Comparison of ENCODE assay signal across 8 mouse cellular contexts in genomic region chr10:60752040-60753020, GRCm38 (mm10). TPM values are rescaled to one million over a fixed set of nuclear protein-coding genes. Genes with fewer than 3 reads are reported as not detected.
DNase-seq lines count a peak whose midpoint lies in the region; ATAC-seq lines count a peak whose summit lies in the region.

Gene Slc29a3, minus strand, starts transcription at chr10:60752794.

- H3K27ac ChIP-seq in hindbrain, embryonic 12.5 days, result peak within 1 kb of the TSS; percentile 81

- H3K27me3 ChIP-seq in hindbrain, embryonic 12.5 days, result no peaks in the 10 kb centered on the region

- H3K4me3 ChIP-seq in hindbrain, embryonic 12.5 days, result peak within 1 kb of the TSS; percentile 61

- peaks cover 37% of the 10 kb centered on the region for H3K4me1 ChIP-seq in hindbrain, embryonic 12.5 days

- 8% methylated on average over 41 of the region's 41 CpGs for WGBS in hindbrain, embryonic 12.5 days

- 0 out of 2 replicates have a peak, but pooled peaks cover 3% of the 10 kb centered on the region for H3K36me3 ChIP-seq in hindbrain, embryonic 12.5 days

- peak; percentile 99 for DNase-seq in NIH3T3 (ENCODE audit: low read depth)
- peak; percentile 98 for DNase-seq in cerebellum, postnatal 10 days
- DNase-seq in frontal cortex, postnatal 10 days (ENCODE audit: low spot score in 2 of 2), result peak; percentile 88 to 92
- peak; percentile 91 to 94 for DNase-seq in layer of hippocampus, postnatal 14 days (ENCODE audit: low spot score in 2 of 2)
- DNase-seq in lung, postnatal 14 days, result peak; percentile 99
- DNase-seq in retina, adult 2 months (ENCODE audit: low read depth, low spot score), result peak; percentile 77
- peak; percentile 96 to 98 for DNase-seq in thymus, postnatal 36 days

- no peaks in the 10 kb centered on the region for H3K9me3 ChIP-seq in hindbrain, embryonic 12.5 days (replicated peaks)

- H3K4me2 ChIP-seq in hindbrain, embryonic 12.5 days (replicated peaks), result peak within 1 kb of the TSS; percentile 75

- peak within 1 kb of the TSS; percentile 74 for H3K9ac ChIP-seq in hindbrain, embryonic 12.5 days

- peak; percentile 95 for ATAC-seq in hindbrain, embryonic 12.5 days (ENCODE audit: low FRiP score)

RNA-seq across cellular contexts. Expression of gene Slc29a3, which starts in this region (rescaled TPM):
- polyA plus RNA-seq in hindbrain, embryonic 12.5 days (2016; fragmentation: Nextera tagmentation; extraction: Ambion mirVana), result 11.5 TPM in 2 replicates
- 10 to 100 TPM; 19.4 to 24.4 TPM for total RNA-seq in layer of hippocampus, postnatal 14 days (2021)

Comparison
In these comparisons a context has a peak if more than half of its experiments do, and no peak if none do; other contexts are left out.
1. Peak in every context shown above with its lines: DNase-seq, ATAC-seq, H3K4me3 ChIP-seq and H3K27ac ChIP-seq.